Mouse (Mus musculus): Measurements from ENCODE around the gene Catsperz.

The Catsperz gene

DNA sequence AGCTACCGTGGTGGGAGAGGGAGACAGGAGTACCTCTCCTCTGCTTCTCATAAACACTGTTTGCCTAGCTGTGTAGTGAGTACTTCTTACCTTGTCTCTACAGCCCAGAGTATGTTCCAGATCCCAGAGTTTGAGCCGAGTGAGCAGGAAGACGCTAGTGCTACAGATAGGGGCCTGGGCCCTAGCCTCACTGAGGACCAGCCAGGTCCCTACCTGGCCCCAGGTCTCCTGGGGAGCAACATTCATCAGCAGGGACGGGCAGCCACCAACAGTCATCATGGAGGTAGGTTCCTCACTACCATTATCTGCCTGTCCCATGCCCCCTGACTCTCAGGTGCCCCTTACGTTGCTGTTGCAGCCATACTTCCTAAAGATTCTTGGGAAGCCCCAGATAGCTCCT, 17.6 kb upstream of the Catsperz start:
- no peak for DNase-seq

DNA sequence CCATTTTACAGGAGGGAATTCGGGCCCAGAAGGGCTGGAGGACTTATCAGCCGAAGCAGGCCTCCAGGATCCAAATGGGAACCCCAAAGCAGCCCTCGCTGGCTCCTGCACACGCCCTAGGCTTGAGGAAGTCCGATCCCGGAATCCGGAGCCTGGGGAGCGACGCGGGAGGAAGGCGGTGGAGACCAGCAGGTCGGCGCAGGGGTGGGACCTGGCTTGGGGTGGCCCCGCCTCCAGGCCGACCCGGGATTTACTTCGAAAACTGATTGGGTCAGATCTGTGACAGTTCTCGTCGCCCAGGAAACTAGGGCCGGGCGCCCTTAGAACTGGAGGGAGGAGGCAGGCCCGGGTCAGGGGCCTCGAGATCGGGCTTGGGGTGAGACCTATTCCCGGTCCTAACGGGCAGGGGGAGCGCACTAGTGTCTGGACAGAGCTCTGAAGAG, 17.1 kb upstream of the Catsperz start, which contains the start of gene Gpr137:
Gpr137 (minus strand) TSS at position 232 of the 443 bp plus-strand sequence.
- DNase-seq, result peak; percentile 90 to 91

DNA sequence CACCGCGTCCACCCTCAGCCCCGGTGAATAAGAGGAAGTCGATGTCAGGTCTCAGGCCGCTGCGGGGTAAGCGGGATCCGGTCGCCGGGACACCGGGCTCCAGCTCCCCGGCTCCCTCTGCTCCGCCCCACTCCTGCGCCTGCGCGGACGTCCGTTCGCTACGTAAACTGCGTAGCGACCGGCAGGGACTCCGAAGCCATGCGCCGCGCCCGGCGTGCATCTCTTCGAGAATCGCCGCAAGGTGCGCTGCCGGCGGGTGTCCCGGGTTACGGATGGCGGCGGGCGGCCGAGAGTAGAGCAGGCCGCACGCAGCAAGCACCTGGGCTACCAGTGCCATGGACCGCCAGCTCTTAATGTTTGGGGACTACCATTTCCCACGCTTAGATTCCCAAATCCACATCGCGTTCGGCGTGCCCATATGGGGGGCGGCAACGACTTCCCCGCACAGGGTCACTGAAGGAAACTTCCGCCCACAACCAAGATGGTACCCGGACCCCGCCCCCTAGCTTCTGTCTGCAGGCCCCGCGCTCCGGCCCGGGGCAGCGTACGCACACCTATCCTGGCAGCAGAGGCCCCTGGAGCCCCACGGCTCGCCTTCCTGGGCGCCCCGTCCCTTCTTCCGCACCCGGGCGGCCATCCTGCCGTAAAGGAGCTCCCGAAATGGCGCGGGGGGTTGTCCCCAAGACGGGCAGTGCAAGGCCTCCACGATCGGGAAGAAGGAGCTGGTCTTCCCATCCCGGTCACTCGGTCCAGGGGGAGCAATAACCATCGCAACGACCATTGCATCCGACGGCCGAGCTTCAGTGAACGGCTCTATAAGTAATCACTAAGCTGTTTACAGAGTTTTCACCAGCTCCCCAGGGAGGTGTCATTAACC, 16.4 kb upstream of the Catsperz start, which contains the start of gene Bad:
Bad (plus strand) TSS at position 490 of the 877 bp plus-strand sequence.
- DNase-seq, result peak; percentile 96 to 98

DNA sequence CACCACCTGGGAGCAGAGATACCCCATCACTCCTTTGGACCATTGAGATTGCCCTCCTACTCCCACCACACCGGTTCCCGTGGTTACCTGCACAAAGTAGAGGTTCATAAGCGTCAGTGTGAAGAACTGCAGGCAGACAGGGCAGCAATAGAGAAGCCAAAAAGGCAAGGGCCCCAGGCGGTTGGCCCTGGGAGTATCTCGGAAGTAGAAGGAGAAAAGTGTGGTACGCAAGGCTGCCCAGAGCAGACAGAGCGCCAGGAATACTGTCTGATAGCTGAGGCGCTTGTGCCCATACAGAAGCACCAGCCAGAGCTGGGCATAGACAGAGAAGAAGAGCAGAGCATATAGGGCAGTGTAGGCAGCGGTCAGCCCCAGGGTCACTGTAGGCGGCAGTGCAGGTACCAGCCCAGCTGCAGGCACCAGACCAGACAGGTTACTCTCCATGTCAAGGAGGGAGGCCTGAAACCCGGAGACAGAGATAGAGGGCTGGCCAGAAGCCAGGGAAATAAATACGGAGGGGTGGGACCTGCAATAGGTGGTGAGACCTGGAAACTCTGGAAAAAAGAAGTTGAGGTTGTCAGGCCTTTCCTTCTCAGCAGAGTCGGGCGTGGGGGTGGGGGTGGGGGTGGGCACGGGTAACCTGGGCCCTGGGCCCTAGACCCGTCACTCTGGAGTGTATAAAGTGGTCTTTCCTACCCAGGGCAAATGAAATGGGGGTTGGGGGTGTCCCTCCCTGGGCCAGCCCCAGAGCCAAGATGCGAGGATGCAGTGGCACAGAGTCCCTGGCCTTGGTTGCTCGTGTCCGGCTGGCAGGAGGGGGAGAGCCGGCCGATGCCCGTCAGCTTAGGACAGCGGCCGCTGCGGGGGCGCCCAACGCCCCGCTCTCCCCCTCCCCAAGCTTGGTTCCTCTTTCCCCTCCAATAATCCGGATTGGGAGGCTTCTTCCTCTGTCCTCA, 15.5 kb upstream of the Catsperz start:
- DNase-seq, result no peak

DNA sequence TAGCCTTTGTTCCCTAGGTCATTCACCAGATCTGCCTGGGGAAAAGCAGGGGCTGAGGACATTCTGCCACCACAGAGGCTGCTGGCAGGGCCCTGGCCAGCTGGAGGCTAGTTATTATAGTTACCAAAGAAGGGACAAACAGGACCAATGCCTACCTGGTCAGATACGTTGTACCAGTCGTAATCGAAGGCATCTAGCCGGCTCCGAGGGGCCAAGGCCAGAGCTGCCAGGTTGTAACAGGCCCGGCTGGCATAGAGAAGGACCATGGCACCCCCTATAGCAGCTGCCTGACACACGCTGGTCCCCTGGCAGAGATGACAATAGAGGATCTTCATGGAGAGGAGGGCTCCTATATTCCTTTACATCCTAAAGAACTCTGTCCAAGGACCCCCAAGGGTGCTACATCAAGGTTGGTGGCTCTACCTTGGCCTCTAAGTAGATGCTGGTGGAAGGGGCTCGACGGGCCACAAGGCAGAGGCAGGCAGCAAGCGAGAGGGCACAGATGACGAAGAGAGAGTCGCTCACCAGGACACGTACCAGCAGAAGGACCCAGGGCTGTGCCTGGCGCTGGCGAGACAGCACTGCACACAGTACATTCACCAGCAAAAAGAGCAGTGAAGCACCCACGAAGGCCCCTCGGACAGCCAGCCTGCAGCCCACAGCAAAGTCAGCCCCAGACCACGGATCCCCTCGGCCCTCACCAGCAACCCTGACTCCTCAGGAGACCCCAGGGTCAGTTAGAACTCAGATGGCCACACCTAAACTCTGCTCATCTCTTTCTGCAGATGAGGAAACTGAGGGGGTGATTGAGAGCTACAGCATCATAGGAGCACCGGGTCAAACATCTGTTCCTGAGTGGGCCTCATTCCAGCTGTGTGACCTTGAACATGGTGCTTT, 14.2 kb upstream of the Catsperz start:
- DNase-seq, result no peak

DNA sequence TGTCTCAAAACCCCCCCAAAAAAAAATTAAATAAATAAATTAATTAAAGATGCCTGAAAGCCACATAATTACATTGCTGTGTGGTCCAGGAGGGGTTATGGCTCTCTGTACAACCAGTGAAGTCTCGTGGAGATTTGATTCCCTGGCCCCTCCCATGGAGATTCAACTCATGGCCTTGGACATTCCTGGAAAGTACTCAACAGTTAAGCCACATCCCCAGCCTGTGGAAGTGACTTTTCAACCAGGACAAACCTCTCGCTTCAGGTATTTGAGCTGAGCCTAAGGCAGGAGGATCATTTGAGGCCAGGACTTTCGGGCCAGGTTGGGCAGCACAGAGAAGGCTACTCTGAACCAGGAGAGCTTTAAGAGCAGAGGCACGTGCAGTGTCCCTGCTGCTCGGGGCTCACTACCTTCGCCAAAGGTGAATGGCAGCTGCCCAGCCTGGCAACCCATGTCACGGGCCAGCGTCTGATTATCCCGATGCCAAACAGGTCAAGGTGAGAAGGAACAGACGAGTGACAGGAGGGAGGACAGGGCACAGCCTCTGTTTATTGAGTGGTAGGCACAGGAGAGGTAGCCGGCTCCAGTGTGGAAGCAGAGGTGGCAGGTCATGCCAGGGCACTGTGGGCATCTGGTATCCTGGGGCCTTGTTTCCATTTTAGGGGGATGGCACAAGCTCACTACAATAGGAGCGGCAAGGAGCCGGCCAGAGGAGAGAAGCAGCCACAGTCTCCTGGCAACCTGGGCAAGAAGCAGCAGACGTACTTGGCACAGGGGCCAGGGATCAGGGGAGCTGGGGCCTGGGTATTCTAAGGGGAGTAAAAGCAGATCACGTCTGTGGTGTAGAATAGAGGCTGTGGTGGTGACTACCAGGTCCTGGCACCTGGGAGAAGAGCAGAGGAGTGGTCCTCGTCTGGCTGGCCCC, 12.6 kb upstream of the Catsperz start:
- no peak for DNase-seq

DNA sequence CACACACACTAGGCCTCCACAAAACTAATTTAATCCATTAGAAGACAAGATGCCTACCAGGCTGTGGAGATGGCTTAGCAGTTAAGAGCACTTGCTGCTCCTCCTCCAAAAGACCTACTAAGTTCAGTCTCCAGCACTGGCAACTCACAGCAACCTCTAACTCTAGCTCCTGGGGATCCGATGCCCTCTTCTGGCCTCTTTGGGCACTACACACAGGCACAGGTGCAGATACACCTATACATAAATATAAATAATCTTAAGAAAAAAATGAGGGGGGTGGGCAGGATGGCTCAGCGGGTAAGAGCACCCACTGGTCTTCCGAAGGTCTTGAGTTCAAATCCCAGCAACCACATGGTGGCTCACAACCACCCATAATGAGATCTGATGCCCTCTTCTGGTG, 11.1 kb upstream of the Catsperz start:
- DNase-seq, result peak; percentile 70

DNA sequence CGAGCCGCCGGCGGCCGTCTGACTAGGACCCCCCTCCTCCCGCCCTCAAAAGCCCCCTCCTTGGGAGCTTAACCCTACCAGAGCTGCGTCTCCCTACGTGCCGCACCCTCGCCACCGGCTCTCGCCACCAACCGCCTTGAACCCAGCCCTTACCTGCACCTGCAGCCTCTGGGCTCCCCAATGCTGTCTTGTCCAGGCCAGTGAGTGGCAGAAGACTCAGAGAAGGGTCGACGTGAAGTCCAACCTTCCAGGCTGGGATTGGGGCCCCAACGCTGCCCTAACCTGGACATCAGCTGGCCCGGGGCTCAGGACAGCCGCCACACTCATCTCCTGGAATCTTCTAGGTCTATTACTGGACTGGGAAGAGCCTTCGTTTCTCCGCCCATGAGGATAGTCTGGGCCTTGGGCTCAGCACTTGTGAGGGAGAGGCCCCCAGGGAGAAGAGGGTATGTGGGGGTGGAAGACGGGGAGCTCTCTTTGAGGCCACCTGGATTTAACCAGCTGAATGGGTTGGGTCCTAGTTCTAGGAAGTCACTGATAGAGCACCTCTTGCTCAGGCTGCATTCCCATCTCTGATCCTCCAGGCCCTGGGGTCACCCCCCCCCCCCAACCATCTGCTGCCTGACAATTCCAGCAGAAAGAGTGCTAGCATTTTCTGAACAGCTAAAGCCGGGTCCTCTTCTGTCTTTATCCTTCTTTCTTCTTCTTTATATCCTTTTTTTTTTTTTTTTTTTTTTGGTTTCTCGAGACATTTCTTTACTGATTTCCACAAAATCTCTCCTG, 9.2 kb upstream of the Catsperz start, which contains the start of gene Kcnk4:
Kcnk4 (minus strand) TSS at position 321 of the 783 bp plus-strand sequence.
- DNase-seq, result no peak

DNA sequence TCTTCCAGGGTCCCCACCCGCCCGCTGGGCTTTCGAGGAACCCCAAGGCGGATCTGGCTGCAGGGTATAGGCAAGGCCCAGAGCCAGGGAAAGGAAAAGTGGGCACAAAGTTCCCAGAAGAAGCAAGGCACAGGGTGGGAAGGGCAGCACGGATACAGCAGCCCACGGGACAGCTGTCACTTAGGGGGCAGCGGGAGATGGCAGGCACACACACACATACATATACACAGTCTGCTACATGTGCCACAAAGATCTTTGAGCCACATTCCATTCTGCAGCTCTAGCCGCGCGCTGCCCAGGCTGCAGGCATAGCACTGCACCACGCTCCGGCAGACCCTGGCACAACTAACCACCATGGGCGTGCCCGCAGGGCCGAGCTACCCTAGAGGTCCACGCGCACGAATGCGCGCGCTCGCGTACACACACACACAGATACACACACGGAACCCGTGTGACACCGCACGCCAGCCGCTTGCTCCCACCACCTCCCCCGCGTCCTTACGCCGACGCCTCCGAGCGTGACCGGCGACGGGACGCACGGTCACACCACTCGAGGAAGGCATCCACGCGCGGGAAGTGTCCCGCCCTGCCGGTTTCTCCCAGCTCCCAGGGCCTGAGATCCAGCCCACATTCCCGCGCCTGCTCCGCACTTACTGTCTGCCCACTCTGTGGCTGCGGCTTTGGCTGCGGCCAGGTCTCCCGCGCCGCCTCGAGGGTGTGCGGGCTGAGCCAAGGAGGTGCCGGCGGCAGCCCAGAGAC, 8.4 kb upstream of the Catsperz start:
- peak; percentile 57 to 62 for DNase-seq

DNA sequence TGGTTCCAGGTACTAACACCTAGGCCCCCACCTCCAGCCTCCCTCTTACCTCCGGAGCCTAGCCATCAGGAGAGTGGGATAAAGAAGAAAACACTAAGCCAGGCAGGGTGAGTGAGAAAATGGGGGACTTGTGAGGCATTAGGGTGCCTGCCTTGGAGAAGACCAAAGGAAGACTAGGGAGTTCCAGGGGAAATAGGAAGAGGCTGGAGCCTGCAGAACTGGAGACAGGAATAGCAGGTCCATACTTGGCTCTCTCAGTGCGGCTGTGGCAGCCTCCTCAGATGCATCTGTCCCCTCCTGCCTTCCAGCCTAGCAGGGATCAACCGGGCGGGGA, 7.9 kb upstream of the Catsperz start:
- DNase-seq, result no peak

DNA sequence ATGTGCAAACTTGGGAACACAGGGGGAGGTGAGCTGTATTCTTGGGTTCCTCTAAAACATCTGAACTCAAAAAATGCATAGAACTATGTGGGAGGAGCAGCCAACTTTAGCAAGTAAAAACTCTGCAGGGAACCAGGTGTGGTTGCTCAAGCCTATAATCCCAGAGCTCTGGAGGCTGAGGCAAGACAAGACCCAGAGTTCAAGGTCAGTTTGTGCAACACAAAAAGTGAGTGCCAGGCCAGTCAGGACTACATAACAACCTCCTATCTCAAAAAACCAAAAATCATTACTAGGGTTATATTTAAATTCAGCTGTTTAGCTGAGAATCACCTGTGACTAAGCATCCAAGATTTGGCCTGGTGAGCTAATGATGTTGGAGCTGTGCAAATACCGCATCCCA, 6.8 kb upstream of the Catsperz start:
- DNase-seq, result no peak

DNA sequence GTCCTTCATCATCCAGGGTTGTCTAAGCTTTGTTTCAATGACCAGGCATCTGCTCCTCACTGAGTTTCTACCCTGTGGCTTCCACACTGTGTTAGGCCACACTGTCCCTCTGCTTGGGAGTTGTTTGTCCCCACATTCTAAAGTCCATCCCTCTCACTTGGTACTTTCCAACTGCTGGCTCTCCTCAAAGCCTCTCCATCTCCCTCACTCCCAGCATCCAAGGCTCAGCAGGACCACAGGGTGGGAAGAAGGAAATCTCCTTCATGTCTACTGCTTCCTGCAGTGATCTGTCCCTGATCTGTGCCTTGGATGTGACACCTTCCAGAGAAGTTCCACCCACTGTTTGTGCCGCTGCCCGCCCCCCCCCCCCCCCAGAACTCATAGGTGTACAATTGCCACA, 5.8 kb upstream of the Catsperz start:
- no peak for DNase-seq

DNA sequence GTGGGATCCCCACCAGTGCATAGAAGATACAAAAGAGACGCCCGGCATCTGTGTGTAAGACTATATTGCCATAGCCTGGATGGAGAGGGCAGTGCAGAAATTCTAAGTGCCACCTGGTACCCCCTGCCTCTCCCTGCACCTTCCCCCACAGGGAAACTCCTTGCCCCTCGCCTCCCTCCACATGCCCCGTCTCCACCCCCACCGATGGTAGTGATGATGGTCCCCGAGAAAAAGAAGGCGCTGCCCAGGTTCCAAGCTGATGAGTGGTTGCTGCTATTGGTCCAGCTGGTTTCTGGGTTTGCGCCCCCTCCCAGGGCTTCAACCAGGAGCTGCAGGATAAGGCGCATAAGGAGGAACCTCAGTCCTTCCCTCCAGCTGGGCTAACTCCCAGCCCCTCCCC, 2.9 kb upstream of the Catsperz start:
- DNase-seq, result no peak

DNA sequence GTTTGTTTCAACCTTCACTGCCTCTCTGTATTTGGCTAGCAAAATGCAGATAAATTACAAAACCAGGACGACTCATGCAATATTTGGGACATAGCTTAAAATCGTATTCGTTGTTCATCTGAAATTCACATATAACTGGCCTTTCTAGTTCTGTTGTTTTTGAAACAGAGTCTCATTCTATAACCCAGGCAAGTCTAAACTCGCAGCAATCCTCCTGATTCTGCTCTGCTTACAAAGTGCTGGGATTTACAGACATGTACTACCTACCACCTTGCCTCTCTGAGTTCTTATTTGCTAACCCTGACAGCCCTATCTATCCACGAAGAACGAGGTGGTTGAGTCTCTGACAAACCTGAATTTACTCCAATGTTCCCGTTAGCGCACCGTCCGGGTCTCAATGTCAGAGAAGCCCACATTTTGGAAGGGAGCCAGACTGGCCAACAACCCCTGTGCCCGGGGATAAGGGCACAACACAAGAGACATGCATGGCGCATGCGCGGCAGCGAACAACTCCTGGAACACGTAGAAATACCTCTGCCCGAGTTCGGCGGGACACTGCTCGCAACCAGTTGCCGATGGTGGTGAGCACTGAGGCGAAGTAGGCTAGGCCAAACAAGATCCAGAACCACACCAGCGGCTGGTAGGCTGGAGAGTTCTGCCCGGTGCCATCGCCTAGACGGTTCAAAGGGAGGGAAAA, 1.5 kb upstream of the Catsperz start:
- DNase-seq, result peak in 1 of 2 experiments; percentile 36

DNA sequence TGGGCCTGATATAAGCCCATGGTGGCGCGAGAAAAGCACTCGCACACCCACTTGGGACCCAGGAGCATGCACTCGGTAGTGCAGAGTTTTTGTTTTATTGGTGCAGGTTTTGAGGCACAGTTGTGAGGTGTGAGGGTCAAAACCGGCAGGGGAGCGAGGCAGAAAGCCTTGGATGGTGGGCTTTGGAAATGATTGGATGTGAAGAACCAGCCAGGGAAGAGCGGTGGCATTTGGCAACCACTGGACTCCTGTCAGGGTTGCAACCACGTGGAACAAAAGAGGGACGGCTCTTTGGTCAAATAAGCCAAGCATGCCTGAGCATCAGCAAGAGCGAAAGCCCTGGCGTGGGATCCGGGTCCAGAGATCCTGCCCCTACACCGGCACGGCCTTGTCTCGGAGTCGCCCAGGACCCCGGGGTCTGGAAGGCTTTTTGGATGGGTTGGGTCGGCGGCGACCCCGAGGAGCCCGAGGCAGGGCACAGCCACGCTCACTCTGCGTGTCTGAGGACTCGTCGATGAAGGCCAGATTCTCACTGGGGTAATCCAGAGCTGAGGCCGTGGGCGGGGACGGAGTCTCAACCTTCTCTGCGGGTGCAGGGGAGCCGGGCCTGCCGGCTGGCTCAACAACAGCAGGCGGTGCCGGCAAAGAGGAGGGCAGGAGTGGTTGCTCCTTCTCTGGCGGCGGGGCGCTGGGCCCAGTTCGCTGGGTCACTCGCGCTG, 590 bp upstream of the Catsperz start:
- DNase-seq, result no peak

DNA sequence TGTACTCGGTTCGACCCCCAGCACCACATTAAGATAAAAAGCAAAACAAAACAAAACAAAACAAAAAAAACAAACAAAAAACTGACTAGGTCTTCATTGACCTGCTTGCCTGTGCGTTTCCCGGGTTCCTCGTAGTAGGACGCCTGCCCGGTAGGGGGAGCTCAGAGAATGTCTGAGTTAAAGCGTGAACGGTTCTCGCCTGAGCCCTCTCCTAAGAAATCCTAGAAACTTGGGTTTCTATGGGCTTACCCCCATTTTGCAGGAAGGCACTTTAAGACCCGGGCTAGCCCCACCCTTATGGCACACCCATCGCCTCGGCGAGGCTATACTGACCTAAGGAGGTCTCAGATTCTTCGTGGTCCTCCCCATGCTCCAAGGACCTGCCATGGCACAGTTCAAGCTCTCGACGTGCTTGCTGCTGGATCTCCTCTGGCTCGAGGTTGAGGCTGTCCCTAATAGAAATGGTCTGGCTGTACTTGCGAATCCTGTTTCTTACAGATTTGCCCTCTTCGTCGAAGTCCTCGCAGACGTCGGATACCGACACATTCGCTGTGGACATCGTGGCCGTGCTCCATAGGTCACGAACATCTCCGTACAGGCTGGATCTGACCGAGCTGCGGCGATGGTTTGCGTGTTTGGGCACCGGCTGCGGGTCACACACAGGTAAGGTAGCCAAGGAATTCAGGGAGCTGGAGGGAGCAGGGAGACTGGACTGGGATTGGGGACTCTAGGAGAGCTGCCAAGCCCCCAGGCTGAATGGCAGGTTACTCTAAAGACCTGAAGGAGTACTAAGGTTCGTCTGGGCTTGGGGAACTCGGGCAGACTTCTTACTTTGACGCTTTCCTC, 496 bp downstream of the Catsperz start:
- DNase-seq, result peak; percentile 91 to 92

All from B cell, adult 2 months (primary cell).